Mouse (Mus musculus): ENCODE results near the gene Afap1. TPM values are rescaled to one million over a fixed set of nuclear protein-coding genes. Genes with fewer than 3 reads are reported as not detected.

The Afap1 gene
- total and polyA plus RNA-seq, 2 experiments from 2014 or later: 43.6 to 89.4 TPM

- Histone ChIP-seq H3K27me3 (ENCODE audit: insufficient read depth, low read length) (no peaks in the 10 kb centered on the region), H3K4me1 (ENCODE audit: insufficient read depth, low read length) (peaks cover 42% of the 10 kb centered on the region), H3K27ac (no peak overlapping the region), H3K36me3 (ENCODE audit: insufficient read depth, low read length) (no peaks in the 10 kb centered on the region), H3K9me3 (ENCODE audit: low read length) (no peaks in the 10 kb centered on the region), H3K4me2 (ENCODE audit: low read depth, low read length) (peak overlapping the region; percentile 82), H3K4me3 (ENCODE audit: low read length) (no peak overlapping the region), H3K9ac (replicated peaks; ENCODE audit: low read length) (no peak overlapping the region)
- 79% methylated on average over 4 of the region's 4 CpGs for WGBS
- DNase-seq (ENCODE audit: low spot score) (no peak), ATAC-seq (no peak)
- TF ChIP-seq CTCF (IDR thresholded peaks at IDR 0.05; ENCODE audit: low read depth): no peak
Observed at GRCm38 (mm10) chr5:35895926-35896325, 2.8 kb downstream of the Afap1 start.

GRCm38 (mm10) chr5:35896556-35896955 lies 3.4 kb downstream of the Afap1 start:
- peaks cover 47% of the 10 kb centered on the region for H3K4me1 ChIP-seq (ENCODE audit: insufficient read depth, low read length)
- peak overlapping the region; percentile 35 for H3K4me2 ChIP-seq (ENCODE audit: low read depth, low read length)
- no peak for ATAC-seq
- H3K9me3 ChIP-seq (ENCODE audit: low read length): no peaks in the 10 kb centered on the region
- no peak for DNase-seq (ENCODE audit: low spot score)
- peak overlapping the region; percentile 64 for H3K27ac ChIP-seq
- no peak overlapping the region for H3K9ac ChIP-seq (replicated peaks; ENCODE audit: low read length)
- 50% methylated on average over 4 of the region's 4 CpGs for WGBS
- no peaks in the 10 kb centered on the region for H3K27me3 ChIP-seq (ENCODE audit: insufficient read depth, low read length)
- TF ChIP-seq CTCF (IDR thresholded peaks at IDR 0.05; ENCODE audit: low read depth): no peak
- H3K36me3 ChIP-seq (ENCODE audit: insufficient read depth, low read length): no peaks in the 10 kb centered on the region
- H3K4me3 ChIP-seq (ENCODE audit: low read length): no peak overlapping the region

- ATAC-seq (no peak), DNase-seq (ENCODE audit: low spot score) (peak; percentile 53)
- peak overlapping the region; percentile 35 for H3K4me2 ChIP-seq (ENCODE audit: low read depth, low read length)
- H3K36me3 ChIP-seq (ENCODE audit: insufficient read depth, low read length): no peaks in the 10 kb centered on the region
- no peak overlapping the region for H3K9ac ChIP-seq (replicated peaks; ENCODE audit: low read length)
- no peaks in the 10 kb centered on the region for H3K9me3 ChIP-seq (ENCODE audit: low read length)
- TF ChIP-seq CTCF (IDR thresholded peaks at IDR 0.05; ENCODE audit: low read depth): no peak
- no peaks in the 10 kb centered on the region for H3K27me3 ChIP-seq (ENCODE audit: insufficient read depth, low read length)
- no peak overlapping the region for H3K4me3 ChIP-seq (ENCODE audit: low read length)
- H3K4me1 ChIP-seq (ENCODE audit: insufficient read depth, low read length): peaks cover 45% of the 10 kb centered on the region
- 54% methylated on average over 4 of the region's 4 CpGs for WGBS
- peak overlapping the region; percentile 64; the same call in 1 of the 2 replicates for H3K27ac ChIP-seq
Observed at GRCm38 (mm10) chr5:35897147-35897546, 4.0 kb downstream of the Afap1 start.

- WGBS: 41% methylated on average over 4 of the region's 4 CpGs
- Histone ChIP-seq H3K4me3 (ENCODE audit: low read length) (no peak overlapping the region), H3K4me2 (ENCODE audit: low read depth, low read length) (no peak overlapping the region), H3K9me3 (ENCODE audit: low read length) (no peaks in the 10 kb centered on the region), H3K27ac (no peak overlapping the region), H3K27me3 (ENCODE audit: insufficient read depth, low read length) (no peaks in the 10 kb centered on the region), H3K9ac (replicated peaks; ENCODE audit: low read length) (no peak overlapping the region), H3K4me1 (ENCODE audit: insufficient read depth, low read length) (peaks cover 39% of the 10 kb centered on the region), H3K36me3 (ENCODE audit: insufficient read depth, low read length) (no peaks in the 10 kb centered on the region)
- no peak for TF ChIP-seq CTCF (IDR thresholded peaks at IDR 0.05; ENCODE audit: low read depth)
- no peak for DNase-seq (ENCODE audit: low spot score)
- no peak for ATAC-seq
Observed at GRCm38 (mm10) chr5:35898114-35898513, 5.0 kb downstream of the Afap1 start.

GRCm38 (mm10) chr5:35898994-35899393 lies 5.9 kb downstream of the Afap1 start:
- WGBS: 81% methylated on average over 3 of the region's 3 CpGs
- Histone ChIP-seq H3K27ac (no peak overlapping the region), H3K36me3 (ENCODE audit: insufficient read depth, low read length) (no peaks in the 10 kb centered on the region), H3K9ac (replicated peaks; ENCODE audit: low read length) (no peak overlapping the region), H3K9me3 (ENCODE audit: low read length) (no peaks in the 10 kb centered on the region), H3K4me2 (ENCODE audit: low read depth, low read length) (no peak overlapping the region), H3K4me1 (ENCODE audit: insufficient read depth, low read length) (peaks cover 41% of the 10 kb centered on the region), H3K27me3 (ENCODE audit: insufficient read depth, low read length) (no peaks in the 10 kb centered on the region), H3K4me3 (ENCODE audit: low read length) (no peak overlapping the region)
- TF ChIP-seq CTCF (IDR thresholded peaks at IDR 0.05; ENCODE audit: low read depth): no peak
- DNase-seq (ENCODE audit: low spot score): no peak
- ATAC-seq: no peak

GRCm38 (mm10) chr5:35900401-35901225 lies 7.5 kb downstream of the Afap1 start:
- TF ChIP-seq CTCF (IDR thresholded peaks at IDR 0.05; ENCODE audit: low read depth): no peak
- no peak for DNase-seq (ENCODE audit: low spot score)
- ATAC-seq: no peak
- Histone ChIP-seq H3K4me1 (ENCODE audit: insufficient read depth, low read length) (peaks cover 38% of the 10 kb centered on the region), H3K4me2 (ENCODE audit: low read depth, low read length) (no peak overlapping the region), H3K4me3 (ENCODE audit: low read length) (no peak overlapping the region), H3K27ac (no peak overlapping the region; the same call in 1 of the 2 replicates), H3K9ac (replicated peaks; ENCODE audit: low read length) (no peak overlapping the region), H3K27me3 (ENCODE audit: insufficient read depth, low read length) (no peaks in the 10 kb centered on the region), H3K36me3 (ENCODE audit: insufficient read depth, low read length) (no peaks in the 10 kb centered on the region), H3K9me3 (ENCODE audit: low read length) (no peaks in the 10 kb centered on the region)
- WGBS: 26% methylated on average over 10 of the region's 10 CpGs

GRCm38 (mm10) chr5:35901226-35901809 lies 8.2 kb downstream of the Afap1 start:
- no peak overlapping the region for H3K4me2 ChIP-seq (ENCODE audit: low read depth, low read length)
- ATAC-seq (no peak), DNase-seq (ENCODE audit: low spot score) (no peak)
- WGBS: 53% methylated on average over 12 of the region's 12 CpGs
- no peaks in the 10 kb centered on the region for H3K27me3 ChIP-seq (ENCODE audit: insufficient read depth, low read length)
- no peak for TF ChIP-seq CTCF (IDR thresholded peaks at IDR 0.05; ENCODE audit: low read depth)
- H3K36me3 ChIP-seq (ENCODE audit: insufficient read depth, low read length): no peaks in the 10 kb centered on the region
- no peak overlapping the region for H3K4me3 ChIP-seq (ENCODE audit: low read length)
- peaks cover 31% of the 10 kb centered on the region for H3K4me1 ChIP-seq (ENCODE audit: insufficient read depth, low read length)
- H3K9ac ChIP-seq (replicated peaks; ENCODE audit: low read length): no peak overlapping the region
- no peak overlapping the region; the same call in 1 of the 2 replicates for H3K27ac ChIP-seq
- H3K9me3 ChIP-seq (ENCODE audit: low read length): no peaks in the 10 kb centered on the region

Data from hindbrain, postnatal 0 days (tissue).